Mouse (Mus musculus): ENCODE measurements at regions not wholly inside any gene's neighbourhood (a gene's known extent, or its start where the extent isn't known, plus 50 kb on each side); places are given as distances from the start of the nearest gene placed in this dataset.
A peak's percentile ranks its signal among the peaks of the same experiment; 100 is the strongest.

- ATAC-seq (ENCODE audit: insufficient number of reproducible peaks, low FRiP score, low TSS enrichment): no peak
Measured at GRCm38 (mm10) chrX:105346420-105346819, 153.2 kb upstream of the Cypt2 start.

DNA sequence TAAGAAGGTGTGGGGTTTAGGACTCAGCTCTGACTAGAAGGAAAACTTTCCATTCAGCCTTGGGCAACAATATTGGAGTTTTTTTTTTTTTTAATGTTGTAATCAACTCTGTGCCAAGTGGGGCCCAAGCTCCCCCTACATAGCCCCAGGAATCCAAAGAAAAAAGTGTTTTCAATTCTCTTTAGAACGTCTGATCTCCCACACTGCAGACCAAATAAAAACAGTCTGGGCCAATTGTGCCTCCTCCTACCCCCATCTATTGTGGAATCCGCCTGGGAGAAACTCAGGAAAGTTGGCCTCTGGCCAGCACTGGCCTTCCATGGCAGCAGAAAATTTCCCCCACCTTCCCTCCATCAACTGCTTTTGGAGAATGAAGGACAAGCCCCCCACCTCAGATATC is 133.3 kb upstream of the Cypt2 start:
- no peak for ATAC-seq (ENCODE audit: insufficient number of reproducible peaks, low FRiP score, low TSS enrichment)

DNA sequence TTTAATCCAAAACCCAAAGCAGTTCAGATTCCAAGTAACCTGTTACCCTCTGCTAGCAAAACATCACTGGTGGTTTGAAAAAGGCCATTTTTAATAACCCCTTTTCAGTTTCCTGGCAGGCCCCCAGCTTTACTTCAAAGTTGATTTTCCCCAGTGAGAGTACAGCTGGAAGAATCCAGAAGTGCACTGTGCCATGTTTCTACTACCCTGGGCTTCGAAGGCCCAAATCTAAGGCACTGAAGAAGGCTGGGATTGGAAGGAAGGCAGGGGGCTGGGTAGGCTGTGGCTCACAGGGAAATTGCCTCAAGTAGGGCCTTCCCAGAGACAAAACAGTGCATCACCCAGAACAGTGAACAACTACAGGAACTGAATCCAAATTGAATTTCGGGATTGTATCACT is 131.6 kb upstream of the Cypt2 start:
- ATAC-seq (ENCODE audit: insufficient number of reproducible peaks, low FRiP score, low TSS enrichment): no peak

DNA sequence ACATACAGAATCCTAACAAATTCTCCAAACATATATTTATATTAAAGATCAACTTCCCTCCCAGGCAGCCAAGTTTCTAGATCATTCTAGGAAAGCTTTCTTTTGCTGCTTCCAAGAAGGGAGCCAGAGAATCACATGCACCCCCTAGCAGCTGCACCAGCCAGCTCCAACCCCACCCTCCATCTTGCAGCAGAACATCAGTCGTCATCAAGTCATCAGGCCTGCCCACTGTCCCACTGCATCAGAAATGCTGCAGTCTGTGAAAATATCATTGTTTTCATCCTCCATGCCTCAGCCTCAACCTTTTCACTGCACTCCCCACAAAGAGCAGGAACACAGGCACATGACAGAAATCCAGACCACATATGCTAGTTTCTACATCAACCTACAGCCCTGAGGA is 109.1 kb upstream of the Cypt2 start:
- no peak for ATAC-seq (ENCODE audit: insufficient number of reproducible peaks, low FRiP score, low TSS enrichment)

DNA sequence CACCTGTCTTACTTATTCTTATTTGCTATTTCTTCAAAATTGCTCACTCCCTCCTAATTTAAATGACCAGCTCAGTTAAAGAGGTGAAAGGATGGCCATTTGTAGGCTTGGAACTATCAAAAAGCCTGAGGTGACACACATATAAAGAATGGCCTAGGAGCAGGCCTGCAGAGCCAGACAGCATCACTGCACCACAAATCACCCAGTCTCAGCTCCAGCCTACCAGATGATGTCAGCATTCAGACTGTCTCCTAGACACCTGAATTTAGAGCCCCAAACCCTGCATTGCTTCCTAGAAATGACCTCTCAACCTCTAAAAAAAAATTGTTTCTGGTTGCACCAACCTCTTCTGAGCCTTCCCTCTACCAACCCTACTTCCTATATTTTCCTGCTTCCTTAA is 108.5 kb upstream of the Cypt2 start:
- no peak for ATAC-seq (ENCODE audit: insufficient number of reproducible peaks, low FRiP score, low TSS enrichment)

DNA sequence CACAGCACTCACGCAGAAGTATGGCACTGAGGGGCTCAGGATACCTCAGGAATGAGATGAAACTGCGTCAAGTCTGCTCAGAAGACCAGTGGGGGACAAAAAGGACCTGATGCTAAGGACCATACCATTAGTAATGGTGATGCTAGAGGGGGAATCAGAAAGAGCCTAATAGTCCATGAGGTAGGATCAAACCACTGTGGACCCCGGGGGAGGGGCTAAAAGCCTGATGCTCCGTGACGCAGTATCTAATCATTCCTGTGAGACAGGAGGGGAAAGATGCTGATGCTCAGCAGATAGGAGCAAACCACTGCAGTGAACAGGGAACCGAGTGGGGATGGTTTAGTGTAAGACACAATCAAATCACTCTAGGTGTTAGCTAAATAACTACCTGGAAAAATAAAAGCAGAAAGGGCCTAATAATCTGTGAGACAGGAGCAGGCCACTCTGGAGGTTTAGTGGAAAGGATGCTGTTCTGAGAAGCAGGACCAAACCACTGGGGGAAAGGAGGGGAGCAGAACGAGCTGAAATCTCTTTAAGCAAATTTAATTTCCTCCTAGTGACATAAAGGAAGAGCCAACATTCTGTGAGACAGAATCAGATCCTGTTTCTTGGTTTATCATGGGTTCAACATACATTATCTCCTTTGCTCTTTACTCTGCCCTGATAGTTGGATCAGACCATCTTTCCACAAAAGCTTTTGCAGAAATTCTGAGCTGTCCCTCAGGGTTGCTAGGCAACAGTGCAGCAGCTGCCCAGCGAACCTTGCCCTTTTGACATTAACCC is 107.7 kb upstream of the Cypt2 start:
- ATAC-seq (ENCODE audit: insufficient number of reproducible peaks, low FRiP score, low TSS enrichment): peak; percentile 97

GRCm38 (mm10) chrX:105393259-105393658 is 106.3 kb upstream of the Cypt2 start:
- ATAC-seq (ENCODE audit: insufficient number of reproducible peaks, low FRiP score, low TSS enrichment): no peak

GRCm38 (mm10) chrX:105413351-105413750 is 86.2 kb upstream of the Cypt2 start:
- ATAC-seq (ENCODE audit: insufficient number of reproducible peaks, low FRiP score, low TSS enrichment): no peak

DNA sequence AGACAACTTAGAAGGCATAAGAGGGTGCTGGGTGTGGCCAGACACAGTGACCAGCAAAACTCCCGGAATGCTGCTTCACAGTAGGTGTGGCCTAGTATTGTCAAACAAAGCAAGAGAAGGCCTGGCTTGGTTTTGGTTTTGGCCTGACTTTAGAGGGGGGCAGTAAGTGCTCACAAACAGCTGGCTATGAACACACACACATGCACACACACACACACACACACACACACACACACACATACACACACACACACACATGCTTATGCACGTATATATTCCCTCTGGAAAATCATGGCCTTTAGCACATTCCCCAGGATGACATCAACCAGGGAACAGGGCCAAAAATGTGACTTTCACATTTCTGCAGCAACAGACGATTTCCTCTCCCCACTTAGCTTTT is 78.6 kb upstream of the Cypt2 start:
- no peak for ATAC-seq (ENCODE audit: insufficient number of reproducible peaks, low FRiP score, low TSS enrichment)
